Mouse (Mus musculus): ENCODE measurements around the gene C1s1. TPM values are rescaled to one million over a fixed set of nuclear protein-coding genes. Genes with fewer than 3 reads are reported as not detected.
"Not testable (repeated sequence)": the region's sequence is repeated elsewhere in the genome, so short reads cannot be mapped to it uniquely, and the experiment has no call there.

C1s1 gene
- polyA plus RNA-seq, 1 experiment from 2014 or later: 0.42 TPM

GRCm38 (mm10) chr6:124485414-124486144 lies 56.6 kb downstream of the C1s1 start:
- H3K9me3 ChIP-seq: no peaks in the 10 kb centered on the region
- no peaks in the 10 kb centered on the region for H3K36me3 ChIP-seq
- H3K4me3 ChIP-seq: 0 out of 2 replicates have a peak overlapping the region, but pooled peaks have one; percentile 9
- no peaks in the 10 kb centered on the region for H3K27me3 ChIP-seq (replicated peaks)
- H3K4me1 ChIP-seq: no peaks in the 10 kb centered on the region
- H3K9ac ChIP-seq: no peak overlapping the region
- peak; percentile 93 for ATAC-seq (ENCODE audit: low FRiP score, low read depth)
- no peak overlapping the region for H3K27ac ChIP-seq
- 32% methylated on average over 21 of the region's 21 CpGs for WGBS
- H3K4me2 ChIP-seq (replicated peaks): peak overlapping the region; percentile 45

- H3K4me2 ChIP-seq (replicated peaks): peak overlapping the region; percentile 45
- no peak overlapping the region for H3K27ac ChIP-seq
- H3K9ac ChIP-seq: no peak overlapping the region
- WGBS: 91% methylated on average over 7 of the region's 7 CpGs
- H3K4me1 ChIP-seq: no peaks in the 10 kb centered on the region
- no peak for ATAC-seq (ENCODE audit: low FRiP score, low read depth)
- no peaks in the 10 kb centered on the region for H3K9me3 ChIP-seq
- H3K27me3 ChIP-seq (replicated peaks): no peaks in the 10 kb centered on the region
- no peak overlapping the region for H3K4me3 ChIP-seq
- no peaks in the 10 kb centered on the region for H3K36me3 ChIP-seq
Measured at GRCm38 (mm10) chr6:124484851-124485250, 57.3 kb downstream of the C1s1 start.

GRCm38 (mm10) chr6:124483831-124484230 lies 58.3 kb downstream of the C1s1 start:
- not testable (repeated sequence) for ATAC-seq (ENCODE audit: low FRiP score, low read depth); H3K9me3 ChIP-seq; H3K27me3 ChIP-seq (replicated peaks); H3K27ac ChIP-seq; H3K4me1 ChIP-seq; H3K4me2 ChIP-seq (replicated peaks); H3K36me3 ChIP-seq; H3K9ac ChIP-seq; H3K4me3 ChIP-seq
- 87% methylated on average over 3 of the region's 3 CpGs for WGBS

GRCm38 (mm10) chr6:124481571-124481970 lies 60.6 kb downstream of the C1s1 start:
- H3K4me3 ChIP-seq: no peak overlapping the region
- H3K4me2 ChIP-seq (replicated peaks): no peak overlapping the region
- no peak overlapping the region for H3K27ac ChIP-seq
- H3K36me3 ChIP-seq: no peaks in the 10 kb centered on the region
- 25% methylated on average over 6 of the region's 6 CpGs for WGBS
- H3K9me3 ChIP-seq: no peaks in the 10 kb centered on the region
- no peak overlapping the region for H3K9ac ChIP-seq
- no peaks in the 10 kb centered on the region for H3K4me1 ChIP-seq
- ATAC-seq (ENCODE audit: low FRiP score, low read depth): no peak; the same call in 1 of the 2 replicates
- no peaks in the 10 kb centered on the region for H3K27me3 ChIP-seq (replicated peaks)

Other genes with a start within 250 kb of the C1s1 start
- not detected in 2 replicates for gene Cd163, start 237.7 kb downstream of the C1s1 start, polyA plus RNA-seq (2016; fragmentation: Nextera tagmentation; extraction: Ambion mirVana)
- gene Pex5, start 127.3 kb downstream of the C1s1 start, polyA plus RNA-seq (2016; fragmentation: Nextera tagmentation; extraction: Ambion mirVana): 69.4 and 70.3 TPM in 2 replicates
- 39.7 and 41.2 TPM in 2 replicates for gene Clstn3, start 77.6 kb downstream of the C1s1 start, polyA plus RNA-seq (2016; fragmentation: Nextera tagmentation; extraction: Ambion mirVana)
- 0.19 and 0.22 TPM in 2 replicates for gene C1rl, start 49.2 kb downstream of the C1s1 start, polyA plus RNA-seq (2016; fragmentation: Nextera tagmentation; extraction: Ambion mirVana)
- 0.06 and 0.28 TPM in 2 replicates for gene C1ra, start 30.0 kb downstream of the C1s1 start, polyA plus RNA-seq (2016; fragmentation: Nextera tagmentation; extraction: Ambion mirVana)
- gene C1rb, start 27.9 kb upstream of the C1s1 start, polyA plus RNA-seq (2016; fragmentation: Nextera tagmentation; extraction: Ambion mirVana): not detected in 2 replicates
- gene C1s2, start 93.7 kb upstream of the C1s1 start, polyA plus RNA-seq (2016; fragmentation: Nextera tagmentation; extraction: Ambion mirVana): 0.08 TPM in 1 of 2 replicates, not detected in the other
- gene Lpcat3, start 120.7 kb upstream of the C1s1 start, polyA plus RNA-seq (2016; fragmentation: Nextera tagmentation; extraction: Ambion mirVana): 39.0 and 44.0 TPM in 2 replicates
- gene Emg1, start 169.8 kb upstream of the C1s1 start, polyA plus RNA-seq (2016; fragmentation: Nextera tagmentation; extraction: Ambion mirVana): 159 and 161 TPM in 2 replicates
- gene Phb2, start 170.0 kb upstream of the C1s1 start, polyA plus RNA-seq (2016; fragmentation: Nextera tagmentation; extraction: Ambion mirVana): 312 and 315 TPM in 2 replicates
- gene Ptpn6, start 196.4 kb upstream of the C1s1 start, polyA plus RNA-seq (2016; fragmentation: Nextera tagmentation; extraction: Ambion mirVana): 4.8 and 6.6 TPM in 2 replicates
- gene Grcc10, start 199.0 kb upstream of the C1s1 start, polyA plus RNA-seq (2016; fragmentation: Nextera tagmentation; extraction: Ambion mirVana): 527 and 552 TPM in 2 replicates
- gene Gm45234, start 213.7 kb upstream of the C1s1 start, polyA plus RNA-seq (2016; fragmentation: Nextera tagmentation; extraction: Ambion mirVana): not detected in 2 replicates
- gene Atn1, start 214.2 kb upstream of the C1s1 start, polyA plus RNA-seq (2016; fragmentation: Nextera tagmentation; extraction: Ambion mirVana): 16.8 and 17.4 TPM in 2 replicates
- 25.2 and 27.8 TPM in 2 replicates for gene Eno2, start 227.3 kb upstream of the C1s1 start, polyA plus RNA-seq (2016; fragmentation: Nextera tagmentation; extraction: Ambion mirVana)
- 0.68 and 0.85 TPM in 2 replicates for gene Lrrc23, start 237.4 kb upstream of the C1s1 start, polyA plus RNA-seq (2016; fragmentation: Nextera tagmentation; extraction: Ambion mirVana)

Measured in neural tube, embryonic 12.5 days (tissue).